Mouse (Mus musculus): ENCODE results near the gene Elovl6.

Gene Elovl6

GRCm38 (mm10) chr3:129566876-129567275, 34.7 kb downstream of the Elovl6 start:
- DNase-seq (ENCODE audit: low spot score) = no peak

- DNase-seq (ENCODE audit: low spot score) = no peak
Observed at GRCm38 (mm10) chr3:129568506-129568905, 36.4 kb downstream of the Elovl6 start.

- no peak for DNase-seq (ENCODE audit: low spot score)
Observed at GRCm38 (mm10) chr3:129570989-129571388, 38.8 kb downstream of the Elovl6 start.

GRCm38 (mm10) chr3:129571642-129572041, 39.5 kb downstream of the Elovl6 start:
- DNase-seq (ENCODE audit: low spot score) = no peak

- no peak for DNase-seq (ENCODE audit: low spot score)
Observed at GRCm38 (mm10) chr3:129572959-129573358, 40.8 kb downstream of the Elovl6 start.

- no peak for DNase-seq (ENCODE audit: low spot score)
Observed at GRCm38 (mm10) chr3:129573609-129574008, 41.5 kb downstream of the Elovl6 start.

- DNase-seq (ENCODE audit: low spot score) = no peak
Observed at GRCm38 (mm10) chr3:129575086-129575485, 42.9 kb downstream of the Elovl6 start.

- no peak for DNase-seq (ENCODE audit: low spot score)
Observed at GRCm38 (mm10) chr3:129576522-129576921, 44.4 kb downstream of the Elovl6 start.

GRCm38 (mm10) chr3:129578741-129579475, 46.8 kb downstream of the Elovl6 start:
- no peak for DNase-seq (ENCODE audit: low spot score)

- no peak for DNase-seq (ENCODE audit: low spot score)
Observed at GRCm38 (mm10) chr3:129581024-129581423, 48.9 kb downstream of the Elovl6 start.

GRCm38 (mm10) chr3:129582449-129582848, 50.3 kb downstream of the Elovl6 start:
- no peak for DNase-seq (ENCODE audit: low spot score)

- DNase-seq (ENCODE audit: low spot score) = no peak
Observed at GRCm38 (mm10) chr3:129583290-129583689, 51.1 kb downstream of the Elovl6 start.

- no peak for DNase-seq (ENCODE audit: low spot score)
Observed at GRCm38 (mm10) chr3:129587916-129588315, 55.8 kb downstream of the Elovl6 start.

GRCm38 (mm10) chr3:129588753-129589152, 56.6 kb downstream of the Elovl6 start:
- no peak for DNase-seq (ENCODE audit: low spot score)

- no peak for DNase-seq (ENCODE audit: low spot score)
Observed at GRCm38 (mm10) chr3:129589705-129590104, 57.5 kb downstream of the Elovl6 start.

GRCm38 (mm10) chr3:129590548-129591226, 58.5 kb downstream of the Elovl6 start:
- no peak for DNase-seq (ENCODE audit: low spot score)

- DNase-seq (ENCODE audit: low spot score) = no peak
Observed at GRCm38 (mm10) chr3:129591251-129591650, 59.1 kb downstream of the Elovl6 start.

- DNase-seq (ENCODE audit: low spot score) = no peak
Observed at GRCm38 (mm10) chr3:129591761-129592160, 59.6 kb downstream of the Elovl6 start.

GRCm38 (mm10) chr3:129593001-129593400, 60.8 kb downstream of the Elovl6 start:
- DNase-seq (ENCODE audit: low spot score) = no peak

- DNase-seq (ENCODE audit: low spot score) = no peak
Observed at GRCm38 (mm10) chr3:129593735-129594134, 61.6 kb downstream of the Elovl6 start.

GRCm38 (mm10) chr3:129596098-129596497, 63.9 kb downstream of the Elovl6 start:
- no peak for DNase-seq (ENCODE audit: low spot score)

- DNase-seq (ENCODE audit: low spot score) = no peak
Observed at GRCm38 (mm10) chr3:129602289-129602688, 70.1 kb downstream of the Elovl6 start.

GRCm38 (mm10) chr3:129605487-129605886, 73.3 kb downstream of the Elovl6 start:
- DNase-seq (ENCODE audit: low spot score) = no peak

- no peak for DNase-seq (ENCODE audit: low spot score)
Observed at GRCm38 (mm10) chr3:129605934-129606333, 73.8 kb downstream of the Elovl6 start.

All from ovary, postnatal 10 days (tissue).